Comparison of ENCODE assay signal across 10 mouse cellular contexts in genomic region chr15:30480676-30481075, GRCm38 (mm10).
A peak's percentile ranks its signal among the peaks of the same experiment; 100 is the strongest.
DNase-seq lines count a peak whose midpoint lies in the region; ATAC-seq lines count a peak whose summit lies in the region.
"Had no signal": no experiment of that assay in that cellular context is flagged by ENCODE, and none has a peak within 500 bp of the region (broad histone marks: within the 10 kb centered on the region; RNA-seq: fewer than 3 reads in every experiment).

No protein-coding gene starts in this region.

- WGBS in neural tube, embryonic 13.5 days = 54% methylated on average over 15 of the region's 15 CpGs

- no peak overlapping the region for H3K4me3 ChIP-seq in neural tube, embryonic 13.5 days

- no peaks in the 10 kb centered on the region for H3K36me3 ChIP-seq in neural tube, embryonic 13.5 days

- intact Hi-C loops in gastrocnemius, postnatal 14 days (cut with DNase I; ENCODE audit: low total_unique reads) = no loop called here

- H3K27ac ChIP-seq in neural tube, embryonic 13.5 days (replicated peaks) = no peak overlapping the region
- H3K27ac ChIP-seq: macrophage had no signal

- no peak overlapping the region for H3K4me2 ChIP-seq in neural tube, embryonic 13.5 days

- 0 out of 2 replicates have a peak, but pooled peaks have one; percentile 47 for ATAC-seq in neural tube, embryonic 13.5 days (ENCODE audit: low read depth)

- H3K4me1 ChIP-seq in neural tube, embryonic 13.5 days (replicated peaks) = no peaks in the 10 kb centered on the region

- no peak overlapping the region for H3K9ac ChIP-seq in neural tube, embryonic 13.5 days

- no peaks in the 10 kb centered on the region for H3K27me3 ChIP-seq in neural tube, embryonic 13.5 days
- H3K27me3 ChIP-seq: CH12.LX had no signal

- peak; percentile 6 for DNase-seq in gastrocnemius, postnatal 14 days
- no peak for DNase-seq in gastrocnemius, adult 18-20 months (ENCODE audit: low spot score)
- no peak for DNase-seq in neural tube, embryonic 10.5 days (ENCODE audit: extremely low spot score, low spot score)
- DNase-seq in heart, postnatal 4 days = peak; percentile 25
- DNase-seq in right cerebral cortex, postnatal 36 days (ENCODE audit: low spot score in 2 of 2) = peak; percentile 23 to 35
- no peak for DNase-seq in natural killer cell, adult 2 months (ENCODE audit: low spot score in 2 of 2)
- no peak for DNase-seq in urinary bladder, adult 18-20 months (ENCODE audit: low spot score in 2 of 2)

- no peaks in the 10 kb centered on the region for H3K9me3 ChIP-seq in neural tube, embryonic 13.5 days

Comparison
In these comparisons a context has a peak if more than half of its experiments do, and no peak if none do; other contexts are left out.
1. DNase-seq: peak in gastrocnemius, postnatal 14 days (single experiment), heart, postnatal 4 days (single experiment) and right cerebral cortex, postnatal 36 days (2 of 2); none in gastrocnemius, adult 18-20 months (single experiment), neural tube, embryonic 10.5 days (single experiment), natural killer cell, adult 2 months (0 of 2) and urinary bladder, adult 18-20 months (0 of 2).